In the genomic region with DNA sequence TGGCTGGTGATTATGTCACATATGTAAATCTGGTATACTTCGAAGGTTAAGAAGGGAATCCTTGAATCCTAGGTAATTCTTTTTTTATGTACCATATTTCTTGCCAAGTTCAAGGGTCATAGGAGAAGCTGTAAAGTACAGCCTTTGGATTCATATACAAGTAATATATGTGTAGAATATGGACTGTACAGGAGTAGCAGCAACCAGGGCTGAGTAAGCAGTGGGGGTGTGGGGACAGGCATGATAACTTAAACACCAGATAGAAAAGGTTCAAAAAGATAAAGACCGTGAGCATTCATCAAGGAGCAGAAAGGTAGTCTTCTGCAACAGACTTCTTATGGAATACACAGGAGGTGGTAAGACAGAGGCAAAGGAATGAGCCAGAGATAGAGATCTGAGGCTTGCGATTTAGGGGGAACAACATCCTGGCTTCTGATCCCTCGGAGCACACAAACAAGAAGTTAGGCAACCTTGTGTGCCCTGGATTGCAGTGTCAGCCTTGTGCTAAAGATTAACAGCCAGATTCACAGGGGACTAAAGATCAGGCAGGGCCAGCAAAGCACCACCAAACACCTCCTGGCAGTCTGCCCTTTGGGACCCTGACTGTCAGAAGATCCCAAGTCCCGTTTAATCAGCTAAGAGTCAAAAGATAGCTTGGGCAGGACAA, we compare ENCODE assay signal across 19 mouse cellular contexts. TPM values are rescaled to one million over a fixed set of nuclear protein-coding genes. Genes with fewer than 3 reads are reported as not detected.
A peak's percentile ranks its signal among the peaks of the same experiment; 100 is the strongest.
DNase-seq lines count a peak whose midpoint lies in the region; ATAC-seq lines count a peak whose summit lies in the region.
"Had no signal": no experiment of that assay in that cellular context is flagged by ENCODE, and none has a peak within 500 bp of the region (broad histone marks: within the 10 kb centered on the region; RNA-seq: fewer than 3 reads in every experiment).

No protein-coding gene starts in this region.

- H3K27ac ChIP-seq in heart, embryonic 10.5 days = peak overlapping the region; percentile 86
- H3K27ac ChIP-seq in intestine, embryonic 15.5 days = 0 out of 2 replicates have a peak overlapping the region, but pooled peaks have one; percentile 20
- peak overlapping the region; percentile 66; the same call in 1 of the 2 replicates for H3K27ac ChIP-seq in kidney, embryonic 16.5 days (ENCODE audit: low read length)
- peak overlapping the region; percentile 52; the same call in 1 of the 2 replicates for H3K27ac ChIP-seq in liver, embryonic 12.5 days
- H3K27ac ChIP-seq: hindbrain, embryonic 15.5 days; stomach, postnatal 0 days had no signal

- DNase-seq in heart, embryonic 10.5 days (ENCODE audit: low spot score) = no peak
- DNase-seq in heart, postnatal 14 days = no peak
- DNase-seq in layer of hippocampus, adult 18-20 months (ENCODE audit: low spot score in 2 of 2) = no peak
- no peak for DNase-seq in cerebellum, postnatal 36 days
- DNase-seq: cerebellum, adult 9-10 months; forebrain, postnatal 0 days; gastrocnemius, postnatal 25 days; layer of hippocampus, adult 9-11 months; lung, embryonic 14.5 days; retina, postnatal 1 day; thymus, postnatal 4 days had no signal

- H3K9ac ChIP-seq in intestine, embryonic 15.5 days = no peak overlapping the region
- H3K9ac ChIP-seq in kidney, embryonic 16.5 days (replicated peaks; ENCODE audit: low read length) = no peak overlapping the region
- H3K9ac ChIP-seq in liver, embryonic 12.5 days = no peak overlapping the region
- H3K9ac ChIP-seq: forebrain, postnatal 0 days; hindbrain, embryonic 15.5 days; lung, embryonic 14.5 days had no signal

- H3K36me3 ChIP-seq in heart, embryonic 10.5 days = no peaks in the 10 kb centered on the region
- no peaks in the 10 kb centered on the region for H3K36me3 ChIP-seq in intestine, embryonic 15.5 days
- H3K36me3 ChIP-seq in kidney, embryonic 16.5 days (ENCODE audit: insufficient read depth, low read length) = no peaks in the 10 kb centered on the region
- no peaks in the 10 kb centered on the region for H3K36me3 ChIP-seq in liver, embryonic 12.5 days
- H3K36me3 ChIP-seq: hindbrain, embryonic 15.5 days had no signal

- WGBS in heart, embryonic 10.5 days = 56% methylated on average over 5 of the region's 5 CpGs
- WGBS in intestine, embryonic 15.5 days = 68% methylated on average over 5 of the region's 5 CpGs
- 60% methylated on average over 5 of the region's 5 CpGs for WGBS in kidney, embryonic 16.5 days
- 50% methylated on average over 5 of the region's 5 CpGs for WGBS in liver, embryonic 12.5 days (ENCODE audit: insufficient replicate concordance)

- H3K27me3 ChIP-seq in heart, embryonic 10.5 days (ENCODE audit: insufficient read depth, poor library complexity, severe bottlenecking) = no peaks in the 10 kb centered on the region
- H3K27me3 ChIP-seq in intestine, embryonic 15.5 days (replicated peaks) = no peaks in the 10 kb centered on the region
- H3K27me3 ChIP-seq in kidney, embryonic 16.5 days (ENCODE audit: insufficient read depth, low read length) = no peaks in the 10 kb centered on the region
- no peaks in the 10 kb centered on the region for H3K27me3 ChIP-seq in liver, embryonic 12.5 days (replicated peaks)
- H3K27me3 ChIP-seq: hindbrain, embryonic 15.5 days; megakaryocyte, embryonic 14.5 days had no signal

- peak; percentile 80 for ATAC-seq in intestine, embryonic 15.5 days
- ATAC-seq in kidney, embryonic 16.5 days (ENCODE audit: low FRiP score, low TSS enrichment) = peak; percentile 75; the same call in 1 of the 2 replicates
- ATAC-seq in liver, embryonic 12.5 days = peak; percentile 80
- no peak for ATAC-seq in frontal cortex, adult (ENCODE audit: low TSS enrichment)
- ATAC-seq: forebrain, postnatal 0 days had no signal

- intact Hi-C loops in heart, postnatal 14 days (cut with DNase I) = no loop called here

- peaks cover 40% of the 10 kb centered on the region for H3K4me1 ChIP-seq in heart, embryonic 10.5 days
- no peaks in the 10 kb centered on the region for H3K4me1 ChIP-seq in intestine, embryonic 15.5 days (replicated peaks)
- H3K4me1 ChIP-seq in kidney, embryonic 16.5 days (ENCODE audit: insufficient read depth, low read length) = peaks cover 4% of the 10 kb centered on the region; the same call in 1 of the 2 replicates
- no peaks in the 10 kb centered on the region for H3K4me1 ChIP-seq in liver, embryonic 12.5 days
- H3K4me1 ChIP-seq: hindbrain, embryonic 15.5 days; megakaryocyte, embryonic 14.5 days had no signal

- H3K4me3 ChIP-seq in heart, embryonic 10.5 days = no peak overlapping the region
- no peak overlapping the region for H3K4me3 ChIP-seq in intestine, embryonic 15.5 days (replicated peaks)
- no peak overlapping the region for H3K4me3 ChIP-seq in kidney, embryonic 16.5 days (ENCODE audit: low read length)
- no peak overlapping the region for H3K4me3 ChIP-seq in liver, embryonic 12.5 days
- H3K4me3 ChIP-seq: erythroblast, embryonic 14.5 days; hindbrain, embryonic 15.5 days; megakaryocyte, embryonic 14.5 days had no signal

- H3K9me3 ChIP-seq in heart, embryonic 10.5 days = no peaks in the 10 kb centered on the region
- no peaks in the 10 kb centered on the region for H3K9me3 ChIP-seq in intestine, embryonic 15.5 days
- no peaks in the 10 kb centered on the region for H3K9me3 ChIP-seq in kidney, embryonic 16.5 days (ENCODE audit: low read length)
- no peaks in the 10 kb centered on the region for H3K9me3 ChIP-seq in liver, embryonic 12.5 days (replicated peaks)
- H3K9me3 ChIP-seq: hindbrain, embryonic 15.5 days had no signal

- no peak overlapping the region for H3K4me2 ChIP-seq in intestine, embryonic 15.5 days (replicated peaks)
- H3K4me2 ChIP-seq in kidney, embryonic 16.5 days (replicated peaks; ENCODE audit: low read depth, low read length) = no peak overlapping the region
- H3K4me2 ChIP-seq in liver, embryonic 12.5 days = no peak overlapping the region
- H3K4me2 ChIP-seq: hindbrain, embryonic 15.5 days; lung, embryonic 14.5 days had no signal

RNA-seq across cellular contexts. Expression of gene Ppargc1a, which starts 39.9 kb away (rescaled TPM):
- 21.2 and 39.8 TPM in 2 replicates for polyA plus RNA-seq in heart, embryonic 10.5 days (2016; fragmentation: Nextera tagmentation; extraction: Ambion mirVana)
- 100 to 1,000 TPM; 120 to 159 TPM for total RNA-seq in heart, postnatal 14 days (2021)
- polyA plus RNA-seq in intestine, embryonic 15.5 days (2015; fragmentation: Nextera tagmentation; extraction: Ambion mirVana) = 6.9 and 7.1 TPM in 2 replicates
- polyA plus RNA-seq in kidney, embryonic 16.5 days (2015; fragmentation: Nextera tagmentation; extraction: Ambion mirVana) = 24.5 and 27.4 TPM in 2 replicates
- 2.2 and 2.5 TPM in 2 replicates for polyA plus RNA-seq in liver, embryonic 12.5 days (2016; fragmentation: Nextera tagmentation; extraction: Ambion mirVana)
- 10 to 100 TPM; 42.4 to 46.8 TPM for total RNA-seq in layer of hippocampus, adult 18-20 months (2021)
- polyA plus RNA-seq: erythroblast, embryonic 14.5 days had no signal

Comparison
In these comparisons a context has a peak if more than half of its experiments do, and no peak if none do; other contexts are left out.
1. H3K27ac ChIP-seq: peak in every context shown above with its lines; median percentile 86 in heart, embryonic 10.5 days; 66 in kidney, embryonic 16.5 days; 52 in liver, embryonic 12.5 days; 20 in intestine, embryonic 15.5 days.